Mouse (Mus musculus) thymus, postnatal 0 days (tissue): Measurements from ENCODE around the gene Kctd21. TPM values are rescaled to one million over a fixed set of nuclear protein-coding genes. Genes with fewer than 3 reads are reported as not detected.

Experiments
- DNase-seq: peaks from one replicate; pipeline ENCODE4 v3.0.0-alpha.2; 2015; ENCODE audit warnings: low spot score
- polyA plus RNA-seq: library from polyadenylated mRNA; unstranded; fragments of >200 nt; fragmentation: Nextera tagmentation; extraction: Ambion mirVana; gene quantifications from 2 replicates; pipeline ENCODE4 v1.2.1, GENCODE M21; 2015

The Kctd21 gene
- polyA plus RNA-seq, 1 experiment from 2014 or later, result 1.4 TPM

GRCm38 (mm10) chr7:97317706-97318105, 14.4 kb upstream of the Kctd21 start:
- DNase-seq, result no peak

- DNase-seq, result no peak
Measured at GRCm38 (mm10) chr7:97324342-97324741, 7.8 kb upstream of the Kctd21 start.

GRCm38 (mm10) chr7:97325156-97325985, 6.8 kb upstream of the Kctd21 start:
- peak; percentile 14 for DNase-seq

GRCm38 (mm10) chr7:97327376-97327775, 4.8 kb upstream of the Kctd21 start:
- DNase-seq, result no peak

- DNase-seq, result no peak
Measured at GRCm38 (mm10) chr7:97328891-97329588, 3.1 kb upstream of the Kctd21 start.

- no peak for DNase-seq
Measured at GRCm38 (mm10) chr7:97329676-97330075, 2.5 kb upstream of the Kctd21 start.

GRCm38 (mm10) chr7:97330931-97331645, 1.0 kb upstream of the Kctd21 start:
- no peak for DNase-seq

- DNase-seq, result no peak
Measured at GRCm38 (mm10) chr7:97332667-97333041, 527 bp downstream of the Kctd21 start.

GRCm38 (mm10) chr7:97333113-97333898, 1.2 kb downstream of the Kctd21 start:
- no peak for DNase-seq

- no peak for DNase-seq
Measured at GRCm38 (mm10) chr7:97334406-97334805, 2.3 kb downstream of the Kctd21 start.

GRCm38 (mm10) chr7:97336678-97337077, 4.6 kb downstream of the Kctd21 start:
- no peak for DNase-seq

- DNase-seq, result no peak
Measured at GRCm38 (mm10) chr7:97338593-97338992, 6.5 kb downstream of the Kctd21 start.

- DNase-seq, result no peak
Measured at GRCm38 (mm10) chr7:97339623-97340022, 7.5 kb downstream of the Kctd21 start.

GRCm38 (mm10) chr7:97340907-97341849, 9.1 kb downstream of the Kctd21 start:
- no peak for DNase-seq

- no peak for DNase-seq
Measured at GRCm38 (mm10) chr7:97342961-97343360, 10.8 kb downstream of the Kctd21 start.

- DNase-seq, result no peak
Measured at GRCm38 (mm10) chr7:97344655-97345054, 12.5 kb downstream of the Kctd21 start.

- DNase-seq, result no peak
Measured at GRCm38 (mm10) chr7:97345229-97345871, 13.2 kb downstream of the Kctd21 start.

- DNase-seq, result no peak
Measured at GRCm38 (mm10) chr7:97346111-97346821, 14.1 kb downstream of the Kctd21 start.

- no peak for DNase-seq
Measured at GRCm38 (mm10) chr7:97346822-97347166, 14.7 kb downstream of the Kctd21 start.
